Mouse (Mus musculus) kidney, embryonic 16.5 days (tissue): ENCODE measurements around the gene Olfr2. TPM values are rescaled to one million over a fixed set of nuclear protein-coding genes. Genes with fewer than 3 reads are reported as not detected.

Source experiments
- ATAC-seq: fragments of 200-750 bp; cut with Nextera tagmentation; 2 replicates; pipeline ENCODE4 v1.8.0; 2017; ENCODE audit warnings: moderate TSS enrichment; ENCODE audit not compliant: low FRiP score, low TSS enrichment
- H3K27ac ChIP-seq: fragments of 300-500 bp; sonication (generic); 2 replicates; pipeline ENCODE4 v1.5.1; 2014; ENCODE audit warnings: low read length
- H3K27me3 ChIP-seq: fragments of 300-500 bp; sonication (generic); 2 replicates; pipeline ENCODE4 v1.6.1; 2014; ENCODE audit warnings: low read length, control low read depth, mixed read lengths; ENCODE audit not compliant: insufficient read depth
- H3K36me3 ChIP-seq: fragments of 300-500 bp; sonication (generic); 2 replicates; pipeline ENCODE4 v1.6.1; 2014; ENCODE audit warnings: low read length, control low read depth, mixed read lengths; ENCODE audit not compliant: insufficient read depth
- H3K4me1 ChIP-seq: fragments of 300-500 bp; sonication (generic); 2 replicates; pipeline ENCODE4 v1.6.1; 2014; ENCODE audit warnings: low read length, control low read depth, mixed read lengths; ENCODE audit not compliant: insufficient read depth
- H3K4me2 ChIP-seq: fragments of 300-500 bp; sonication (generic); replicated peaks from 2 replicates; pipeline ENCODE4 v1.6.1; 2014; ENCODE audit warnings: low read depth, low read length
- H3K4me3 ChIP-seq: fragments of 300-500 bp; sonication (generic); 2 replicates; pipeline ENCODE4 v1.5.1; 2014; ENCODE audit warnings: mild to moderate bottlenecking, low read length
- H3K9ac ChIP-seq: fragments of 300-500 bp; sonication (generic); replicated peaks from 2 replicates; pipeline ENCODE4 v1.6.1; 2014; ENCODE audit warnings: low read length
- H3K9me3 ChIP-seq: fragments of 300-500 bp; sonication (generic); 2 replicates; pipeline ENCODE4 v1.6.1; 2016; ENCODE audit warnings: low read length, control low read depth
- WGBS: fragments of 180-500 bp; shearing (Covaris S2); extraction: QIAGEN DNeasy Blood & Tissue Kit; methylation state at CpG from one replicate; pipeline ENCODE4 v1.1.7; 2014; 5-methylcytosine and 5-hydroxymethylcytosine counted together
- polyA plus RNA-seq: library from polyadenylated mRNA; unstranded; fragments of >200 nt; fragmentation: Nextera tagmentation; extraction: Ambion mirVana; gene quantifications from 2 replicates; pipeline ENCODE4 v1.2.1, GENCODE M21; 2015

Olfr2 gene
- polyA plus RNA-seq, result not detected in 2 replicates

GRCm38 (mm10) chr7:107005972-107006371 lies at the start of gene Olfr2:
Olfr2 (minus strand) TSS chr7:107006072.
- 53% methylated on average over 1 of the region's 1 CpGs for WGBS
- no peak for ATAC-seq
- no peak within 1 kb of the TSS for H3K9ac ChIP-seq

GRCm38 (mm10) chr7:107047578-107047977 lies 41.7 kb upstream of the Olfr2 start:
- 28% methylated on average over 3 of the region's 3 CpGs for WGBS

More at GRCm38 (mm10) chr7:107005972-107006371, at the start of gene Olfr2:
- no peak within 1 kb of the TSS for H3K4me2 ChIP-seq
- H3K4me1 ChIP-seq, result no peaks in the 10 kb centered on the region
- no peak within 1 kb of the TSS for H3K27ac ChIP-seq
- H3K36me3 ChIP-seq, result no peaks in the 10 kb centered on the region
- no peaks in the 10 kb centered on the region for H3K9me3 ChIP-seq
- H3K4me3 ChIP-seq, result no peak within 1 kb of the TSS
- H3K27me3 ChIP-seq, result no peaks in the 10 kb centered on the region

GRCm38 (mm10) chr7:107045833-107046232 lies 40.0 kb upstream of the Olfr2 start:
- Histone ChIP-seq H3K9ac (no peak overlapping the region), H3K9me3 (no peaks in the 10 kb centered on the region), H3K4me2 (no peak overlapping the region), H3K36me3 (no peaks in the 10 kb centered on the region), H3K4me3 (no peak overlapping the region), H3K27ac (no peak overlapping the region), H3K27me3 (no peaks in the 10 kb centered on the region; the same call in 1 of the 2 replicates), H3K4me1 (no peaks in the 10 kb centered on the region)
- 4% methylated on average over 5 of the region's 5 CpGs for WGBS
- no peak; the same call in 1 of the 2 replicates for ATAC-seq

More at GRCm38 (mm10) chr7:107047578-107047977, 41.7 kb upstream of the Olfr2 start:
- Histone ChIP-seq H3K4me1 (no peaks in the 10 kb centered on the region), H3K4me3 (no peak overlapping the region), H3K9me3 (no peaks in the 10 kb centered on the region), H3K27me3 (no peaks in the 10 kb centered on the region; the same call in 1 of the 2 replicates), H3K27ac (no peak overlapping the region), H3K9ac (no peak overlapping the region), H3K4me2 (no peak overlapping the region), H3K36me3 (no peaks in the 10 kb centered on the region)
- no peak for ATAC-seq

DNA sequence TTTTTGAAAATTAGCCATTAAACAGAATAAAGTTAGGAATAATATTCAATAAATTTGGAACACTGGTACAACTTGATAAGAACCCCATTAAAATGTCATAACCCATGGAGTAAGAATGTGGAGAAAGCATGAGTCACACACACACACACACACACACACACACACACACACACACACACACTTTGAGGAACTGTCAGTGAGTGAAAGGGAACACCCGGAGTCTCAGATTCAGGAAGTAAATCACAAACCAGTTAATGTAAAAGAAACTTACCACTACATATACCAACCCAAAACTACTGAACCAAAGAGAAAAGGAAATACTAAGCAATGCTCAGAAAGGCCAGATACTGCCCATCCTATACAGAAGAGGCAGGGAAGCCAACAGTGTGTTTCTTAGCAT lies 38.5 kb upstream of the Olfr2 start:
- 46% methylated on average over 1 of the region's 1 CpGs for WGBS
- H3K36me3 ChIP-seq, result no peaks in the 10 kb centered on the region
- H3K4me2 ChIP-seq, result no peak overlapping the region
- no peaks in the 10 kb centered on the region; the same call in 1 of the 2 replicates for H3K27me3 ChIP-seq
- H3K9ac ChIP-seq, result no peak overlapping the region
- no peaks in the 10 kb centered on the region for H3K4me1 ChIP-seq
- H3K4me3 ChIP-seq, result no peak overlapping the region
- H3K27ac ChIP-seq, result no peak overlapping the region
- H3K9me3 ChIP-seq, result no peaks in the 10 kb centered on the region
- no peak for ATAC-seq

- Histone ChIP-seq H3K9me3 (no peaks in the 10 kb centered on the region), H3K9ac (no peak overlapping the region), H3K4me3 (no peak overlapping the region), H3K4me2 (no peak overlapping the region), H3K4me1 (no peaks in the 10 kb centered on the region), H3K27me3 (no peaks in the 10 kb centered on the region; the same call in 1 of the 2 replicates), H3K27ac (no peak overlapping the region), H3K36me3 (no peaks in the 10 kb centered on the region)
- WGBS, result 90% methylated on average over 3 of the region's 3 CpGs
- no peak for ATAC-seq
These were observed 37.3 kb upstream of the Olfr2 start for GRCm38 (mm10) chr7:107043136-107043535.

GRCm38 (mm10) chr7:107039934-107040563 lies 34.2 kb upstream of the Olfr2 start:
- no peak for ATAC-seq
- no peaks in the 10 kb centered on the region for H3K4me1 ChIP-seq
- H3K36me3 ChIP-seq, result no peaks in the 10 kb centered on the region
- H3K27me3 ChIP-seq, result no peaks in the 10 kb centered on the region; the same call in 1 of the 2 replicates
- no peak overlapping the region for H3K4me2 ChIP-seq
- no peaks in the 10 kb centered on the region for H3K9me3 ChIP-seq
- H3K9ac ChIP-seq, result no peak overlapping the region
- 54% methylated on average over 2 of the region's 2 CpGs for WGBS
- H3K27ac ChIP-seq, result no peak overlapping the region
- H3K4me3 ChIP-seq, result no peak overlapping the region

DNA sequence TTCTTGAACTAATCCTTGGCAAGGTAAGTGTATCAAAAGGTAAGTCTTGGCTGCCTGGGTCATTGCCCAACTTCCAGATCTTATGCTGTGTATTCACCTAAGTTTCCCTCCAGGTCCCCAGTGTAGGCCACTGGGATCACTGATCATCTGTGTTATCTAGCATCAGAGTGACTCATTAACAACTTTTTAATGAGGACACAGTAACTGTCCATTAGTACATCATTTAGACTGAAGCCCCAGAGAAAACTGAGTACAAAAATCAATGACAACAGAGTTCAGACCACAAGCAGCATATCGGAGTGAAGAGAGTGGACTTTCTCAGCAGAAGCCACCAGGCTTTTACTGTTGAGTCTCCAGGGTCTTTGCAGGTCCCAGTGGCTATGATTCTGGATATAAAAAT lies 25.0 kb upstream of the Olfr2 start, which contains the start of gene Olfr713:
TSS of gene Olfr713 (plus strand) at position 301 of the 400 bp plus-strand sequence.
- Histone ChIP-seq H3K27ac (no peak within 1 kb of the TSS), H3K9me3 (no peaks in the 10 kb centered on the region), H3K4me1 (no peaks in the 10 kb centered on the region), H3K36me3 (no peaks in the 10 kb centered on the region), H3K9ac (no peak within 1 kb of the TSS), H3K27me3 (no peaks in the 10 kb centered on the region), H3K4me3 (no peak within 1 kb of the TSS), H3K4me2 (no peak within 1 kb of the TSS)
- no peak for ATAC-seq
- 88% methylated on average over 1 of the region's 1 CpGs for WGBS

DNA sequence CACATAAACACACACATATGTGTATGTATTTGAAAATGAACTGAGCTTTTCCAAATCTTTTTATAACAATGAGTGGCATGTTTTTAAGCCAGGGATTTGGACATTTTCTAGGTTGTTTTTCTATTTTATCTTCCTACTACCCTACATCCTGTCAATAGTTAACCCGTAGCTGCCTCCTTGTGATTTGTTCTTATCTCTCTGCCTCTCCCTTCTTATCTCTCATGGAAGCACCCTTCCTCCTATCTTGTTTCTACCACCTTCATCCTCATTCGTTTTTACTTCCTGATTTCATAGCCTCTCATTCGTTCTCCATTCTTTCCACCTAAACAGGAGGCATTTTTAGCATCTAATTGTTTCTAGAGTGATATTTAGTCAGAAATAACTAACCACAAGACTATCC lies 1.7 kb downstream of the Olfr2 start:
- Histone ChIP-seq H3K36me3 (no peaks in the 10 kb centered on the region), H3K9me3 (no peaks in the 10 kb centered on the region), H3K9ac (no peak overlapping the region), H3K4me1 (no peaks in the 10 kb centered on the region), H3K27me3 (no peaks in the 10 kb centered on the region), H3K4me2 (no peak overlapping the region), H3K4me3 (no peak overlapping the region), H3K27ac (no peak overlapping the region)
- ATAC-seq, result no peak
- 75% methylated on average over 3 of the region's 3 CpGs for WGBS

DNA sequence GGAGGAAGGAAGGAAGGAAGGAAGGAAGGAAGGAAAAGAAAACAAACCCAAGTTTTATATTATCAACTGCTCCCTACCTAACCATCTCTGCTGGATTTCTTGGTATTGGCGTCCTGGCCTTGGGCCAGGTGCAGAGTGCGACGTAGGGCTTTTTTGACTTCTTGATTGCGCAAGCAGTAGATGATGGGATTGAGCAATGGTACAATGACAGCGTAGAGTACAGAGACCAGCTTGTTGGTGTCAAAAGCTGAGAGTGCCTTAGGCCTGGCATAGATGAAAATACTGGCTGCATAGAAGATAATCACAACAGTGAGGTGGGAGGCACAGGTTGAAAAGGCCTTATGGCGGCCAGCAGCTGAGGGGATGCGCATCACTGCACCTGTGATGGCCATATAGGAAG lies 5.1 kb downstream of the Olfr2 start:
- H3K9ac ChIP-seq, result no peak overlapping the region
- no peak overlapping the region for H3K4me2 ChIP-seq
- H3K4me1 ChIP-seq, result no peaks in the 10 kb centered on the region
- WGBS, result 85% methylated on average over 7 of the region's 7 CpGs
- H3K36me3 ChIP-seq, result no peaks in the 10 kb centered on the region
- no peak overlapping the region for H3K4me3 ChIP-seq
- no peaks in the 10 kb centered on the region for H3K9me3 ChIP-seq
- no peak for ATAC-seq
- H3K27ac ChIP-seq, result no peak overlapping the region
- H3K27me3 ChIP-seq, result no peaks in the 10 kb centered on the region

DNA sequence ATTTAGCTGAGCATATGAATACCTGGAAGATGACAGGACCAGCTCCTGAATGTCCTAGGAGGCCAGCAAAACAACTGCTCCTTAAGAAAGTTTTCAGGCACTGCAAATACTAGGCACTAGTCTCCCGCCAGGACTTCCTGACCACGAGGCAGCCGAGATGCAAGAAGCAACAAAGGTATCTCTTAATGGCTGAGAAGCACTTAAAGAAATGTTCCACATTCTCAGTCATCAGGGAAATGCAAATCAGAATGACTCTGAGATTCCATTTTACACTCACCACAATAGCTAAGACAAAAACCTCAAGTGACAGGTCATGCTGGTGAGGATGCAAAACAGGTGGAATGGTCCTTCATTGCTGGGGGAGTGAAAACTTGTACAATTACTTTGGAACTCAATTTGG lies 20.6 kb downstream of the Olfr2 start:
- H3K4me3 ChIP-seq, result no peak overlapping the region
- no peak overlapping the region for H3K27ac ChIP-seq
- no peak overlapping the region for H3K9ac ChIP-seq
- 82% methylated on average over 3 of the region's 3 CpGs for WGBS
- H3K9me3 ChIP-seq, result no peaks in the 10 kb centered on the region
- no peak for ATAC-seq
- no peaks in the 10 kb centered on the region for H3K36me3 ChIP-seq
- no peaks in the 10 kb centered on the region for H3K27me3 ChIP-seq
- H3K4me1 ChIP-seq, result no peaks in the 10 kb centered on the region
- no peak overlapping the region for H3K4me2 ChIP-seq
